Mouse (Mus musculus) midbrain, postnatal 0 days (tissue): Measurements from ENCODE around the gene Gm26661. TPM values are rescaled to one million over a fixed set of nuclear protein-coding genes. Genes with fewer than 3 reads are reported as not detected.

Source experiments
- ATAC-seq: fragments of 200-750 bp; cut with Nextera tagmentation; 2 replicates; pipeline ENCODE4 v1.8.0; 2017; ENCODE audit warnings: moderate number of reproducible peaks, mild to moderate bottlenecking, moderate TSS enrichment, moderate library complexity; ENCODE audit not compliant: low FRiP score
- DNase-seq: peaks from one replicate; pipeline ENCODE4 v3.0.0-alpha.2; 2015; ENCODE audit warnings: low spot score
- H3K27ac ChIP-seq: fragments of 300-500 bp; sonication (generic); 2 replicates; pipeline ENCODE4 v1.5.1; 2014; ENCODE audit warnings: low read depth, mild to moderate bottlenecking, low read length, mixed read lengths
- H3K27me3 ChIP-seq: fragments of 300-500 bp; sonication (generic); 2 replicates; pipeline ENCODE4 v1.6.1; 2014; ENCODE audit warnings: low read length, control low read depth, mixed read lengths; ENCODE audit not compliant: insufficient read depth
- H3K36me3 ChIP-seq: fragments of 300-500 bp; sonication (generic); 2 replicates; pipeline ENCODE4 v1.6.1; 2014; ENCODE audit warnings: low read length, control low read depth, mixed read lengths; ENCODE audit not compliant: insufficient read depth
- H3K4me1 ChIP-seq: fragments of 300-500 bp; sonication (generic); 2 replicates; pipeline ENCODE4 v1.6.1; 2014; ENCODE audit warnings: mild to moderate bottlenecking, control low read depth, antibody characterized with exemption, low read length, mixed read lengths; ENCODE audit not compliant: insufficient read depth
- H3K4me2 ChIP-seq: fragments of 300-500 bp; sonication (generic); 2 replicates; pipeline ENCODE4 v1.6.1; 2014; ENCODE audit warnings: low read depth, mild to moderate bottlenecking, low read length, mixed read lengths; ENCODE audit not compliant: poor library complexity, severe bottlenecking
- H3K4me3 ChIP-seq: fragments of 300-500 bp; sonication (generic); 2 replicates; pipeline ENCODE4 v1.5.1; 2014; ENCODE audit warnings: low read depth, mild to moderate bottlenecking, low read length, moderate library complexity
- H3K9ac ChIP-seq: fragments of 300-500 bp; sonication (generic); replicated peaks from 2 replicates; pipeline ENCODE4 v1.6.1; 2014; ENCODE audit warnings: mild to moderate bottlenecking, low read length, moderate library complexity, mixed read lengths; ENCODE audit not compliant: poor library complexity, severe bottlenecking
- H3K9me3 ChIP-seq: fragments of 300-500 bp; sonication (generic); 2 replicates; pipeline ENCODE4 v1.6.1; 2016; ENCODE audit warnings: low read length, control low read depth
- CTCF ChIP-seq: IDR thresholded peaks from 2 replicates; pipeline ENCODE4 v1.5.1; 2016; ENCODE audit warnings: antibody characterized with exemption, mild to moderate bottlenecking
- WGBS: fragments of 180-500 bp; shearing (Covaris S2); extraction: QIAGEN DNeasy Blood & Tissue Kit; methylation state at CpG from one replicate; pipeline ENCODE4 v1.1.7; 2014; 5-methylcytosine and 5-hydroxymethylcytosine counted together
- polyA plus RNA-seq: library from polyadenylated mRNA; unstranded; fragments of >200 nt; fragmentation: Nextera tagmentation; extraction: Ambion mirVana; gene quantifications from 2 replicates; pipeline ENCODE4 v1.2.1, GENCODE M21; 2015
- total RNA-seq: library from RNA; depleted of rRNA; stranded (reverse); fragments of >200 nt; gene quantifications from 2 replicates; pipeline ENCODE4 v1.2.3, GENCODE M21; 2014

Gene Gm26661
- total and polyA plus RNA-seq, 2 experiments from 2014 or later: not detected

- no peak for TF ChIP-seq CTCF
- no peak overlapping the region for H3K9ac ChIP-seq
- no peak overlapping the region for H3K27ac ChIP-seq
- no peaks in the 10 kb centered on the region for H3K36me3 ChIP-seq
- WGBS: 82% methylated on average over 8 of the region's 8 CpGs
- H3K9me3 ChIP-seq: no peaks in the 10 kb centered on the region
- ATAC-seq (no peak), DNase-seq (no peak)
- H3K27me3 ChIP-seq: no peaks in the 10 kb centered on the region
- peaks cover 16% of the 10 kb centered on the region for H3K4me1 ChIP-seq
- H3K4me2 ChIP-seq: no peak overlapping the region
- H3K4me3 ChIP-seq: no peak overlapping the region
Measured at GRCm38 (mm10) chr14:7824651-7825268, 33.4 kb downstream of the Gm26661 start.

GRCm38 (mm10) chr14:7826151-7826937 lies 35.0 kb downstream of the Gm26661 start:
- Histone ChIP-seq H3K4me2 (no peak overlapping the region), H3K9me3 (no peaks in the 10 kb centered on the region), H3K27me3 (no peaks in the 10 kb centered on the region), H3K4me1 (0 out of 2 replicates have a peak, but pooled peaks cover 7% of the 10 kb centered on the region), H3K4me3 (no peak overlapping the region), H3K9ac (no peak overlapping the region), H3K36me3 (no peaks in the 10 kb centered on the region), H3K27ac (peak overlapping the region; percentile 47; the same call in 1 of the 2 replicates)
- DNase-seq (no peak), ATAC-seq (no peak)
- 32% methylated on average over 10 of the region's 10 CpGs for WGBS
- no peak for TF ChIP-seq CTCF

GRCm38 (mm10) chr14:7829181-7829580 lies 37.8 kb downstream of the Gm26661 start:
- H3K36me3 ChIP-seq: no peaks in the 10 kb centered on the region
- no peak overlapping the region for H3K4me2 ChIP-seq
- no peaks in the 10 kb centered on the region for H3K27me3 ChIP-seq
- TF ChIP-seq CTCF: no peak
- no peak overlapping the region for H3K27ac ChIP-seq
- H3K4me3 ChIP-seq: no peak overlapping the region
- H3K9me3 ChIP-seq: no peaks in the 10 kb centered on the region
- ATAC-seq (no peak), DNase-seq (no peak)
- H3K9ac ChIP-seq: no peak overlapping the region
- 86% methylated on average over 2 of the region's 2 CpGs for WGBS
- H3K4me1 ChIP-seq: 0 out of 2 replicates have a peak, but pooled peaks cover 7% of the 10 kb centered on the region

GRCm38 (mm10) chr14:7831770-7832439 lies 40.5 kb downstream of the Gm26661 start:
- Histone ChIP-seq H3K27me3 (no peaks in the 10 kb centered on the region), H3K9ac (no peak overlapping the region), H3K4me2 (no peak overlapping the region), H3K36me3 (no peaks in the 10 kb centered on the region), H3K9me3 (no peaks in the 10 kb centered on the region), H3K27ac (no peak overlapping the region), H3K4me3 (no peak overlapping the region), H3K4me1 (0 out of 2 replicates have a peak, but pooled peaks cover under 1% of the 10 kb centered on the region)
- TF ChIP-seq CTCF: no peak
- ATAC-seq (no peak), DNase-seq (no peak)
- 74% methylated on average over 1 of the region's 1 CpGs for WGBS

- WGBS: 98% methylated on average over 5 of the region's 5 CpGs
- ATAC-seq: no peak
- no peak for TF ChIP-seq CTCF
Measured at GRCm38 (mm10) chr14:7832440-7832783, 41.0 kb downstream of the Gm26661 start.

GRCm38 (mm10) chr14:7833458-7833857 lies 42.1 kb downstream of the Gm26661 start:
- no peak for ATAC-seq

More at GRCm38 (mm10) chr14:7832440-7832783, 41.0 kb downstream of the Gm26661 start:
- Histone ChIP-seq H3K9me3 (no peaks in the 10 kb centered on the region), H3K27me3 (no peaks in the 10 kb centered on the region), H3K4me1 (no peaks in the 10 kb centered on the region), H3K9ac (no peak overlapping the region), H3K27ac (no peak overlapping the region), H3K4me3 (no peak overlapping the region), H3K36me3 (no peaks in the 10 kb centered on the region), H3K4me2 (no peak overlapping the region)
- no peak for DNase-seq

More at GRCm38 (mm10) chr14:7833458-7833857, 42.1 kb downstream of the Gm26661 start:
- no peaks in the 10 kb centered on the region for H3K36me3 ChIP-seq
- no peak overlapping the region for H3K27ac ChIP-seq
- 78% methylated on average over 4 of the region's 4 CpGs for WGBS
- H3K9me3 ChIP-seq: no peaks in the 10 kb centered on the region
- H3K27me3 ChIP-seq: no peaks in the 10 kb centered on the region
- no peak overlapping the region for H3K4me2 ChIP-seq
- no peak for TF ChIP-seq CTCF
- no peak overlapping the region for H3K4me3 ChIP-seq
- no peak overlapping the region for H3K9ac ChIP-seq
- no peak for DNase-seq
- no peaks in the 10 kb centered on the region; the same call in 1 of the 2 replicates for H3K4me1 ChIP-seq
